Mouse (Mus musculus) midbrain, embryonic 11.5 days (tissue): ENCODE measurements around the gene Depdc1b. TPM values are rescaled to one million over a fixed set of nuclear protein-coding genes. Genes with fewer than 3 reads are reported as not detected.
A peak's percentile ranks its signal among the peaks of the same experiment; 100 is the strongest.

ENCODE experiments used
- ATAC-seq: fragments of 200-750 bp; cut with Nextera tagmentation; 2 replicates; pipeline ENCODE4 v1.8.0; 2017; ENCODE audit warnings: moderate TSS enrichment, moderate library complexity; ENCODE audit not compliant: low FRiP score
- DNase-seq: peaks from one replicate; pipeline ENCODE4 v3.0.0; 2015; ENCODE audit warnings: low spot score; ENCODE audit errors: missing footprints
- H3K27ac ChIP-seq: fragments of 300-500 bp; sonication (generic); 2 replicates; pipeline ENCODE4 v1.5.1; 2014; ENCODE audit warnings: low read depth, low read length
- H3K27me3 ChIP-seq: fragments of 300-500 bp; sonication (generic); 2 replicates; pipeline ENCODE4 v1.6.1; 2014; ENCODE audit warnings: mild to moderate bottlenecking, low read length, moderate library complexity, mixed read lengths; ENCODE audit not compliant: control insufficient read depth, insufficient read depth
- H3K36me3 ChIP-seq: fragments of 300-500 bp; sonication (generic); 2 replicates; pipeline ENCODE4 v1.6.1; 2014; ENCODE audit warnings: mild to moderate bottlenecking, low read length, moderate library complexity, mixed read lengths; ENCODE audit not compliant: control insufficient read depth, insufficient read depth
- H3K4me1 ChIP-seq: fragments of 300-500 bp; sonication (generic); 2 replicates; pipeline ENCODE4 v1.6.1; 2014; ENCODE audit warnings: low read length; ENCODE audit not compliant: control insufficient read depth, insufficient read depth
- H3K4me2 ChIP-seq: fragments of 300-500 bp; sonication (generic); 2 replicates; pipeline ENCODE4 v1.6.1; 2014; ENCODE audit warnings: mild to moderate bottlenecking, moderate library complexity
- H3K4me3 ChIP-seq: fragments of 300-500 bp; sonication (generic); 2 replicates; pipeline ENCODE4 v1.5.1; 2014; ENCODE audit warnings: low read depth, low read length
- H3K9ac ChIP-seq: fragments of 300-500 bp; sonication (generic); 2 replicates; pipeline ENCODE4 v1.6.1; 2014; ENCODE audit warnings: low read length
- H3K9me3 ChIP-seq: fragments of 300-500 bp; sonication (generic); 2 replicates; pipeline ENCODE4 v1.6.1; 2016; ENCODE audit warnings: low read length; ENCODE audit not compliant: control insufficient read depth
- WGBS: fragments of 180-500 bp; shearing (Covaris S2); extraction: QIAGEN DNeasy Blood & Tissue Kit; methylation state at CpG from one replicate; pipeline ENCODE4 v1.1.7; 2014; 5-methylcytosine and 5-hydroxymethylcytosine counted together
- polyA plus RNA-seq: library from polyadenylated mRNA; unstranded; fragments of >200 nt; fragmentation: Nextera tagmentation; extraction: Ambion mirVana; gene quantifications from 2 replicates; pipeline ENCODE4 v1.2.1, GENCODE M21; 2014

Depdc1b gene
- polyA plus RNA-seq, 1 experiment from 2014 or later = 17.3 TPM

GRCm38 (mm10) chr13:108431776-108432175, 115.6 kb downstream of the Depdc1b start:
- Histone ChIP-seq H3K9me3 (no peaks in the 10 kb centered on the region), H3K9ac (no peak overlapping the region), H3K4me3 (no peak overlapping the region), H3K36me3 (no peaks in the 10 kb centered on the region), H3K27me3 (no peaks in the 10 kb centered on the region), H3K27ac (no peak overlapping the region), H3K4me2 (no peak overlapping the region), H3K4me1 (no peaks in the 10 kb centered on the region)
- ATAC-seq = no peak
- DNase-seq = peak; percentile 51
- WGBS = 93% methylated on average over 3 of the region's 3 CpGs

- no peaks in the 10 kb centered on the region for H3K4me1 ChIP-seq
- no peak overlapping the region for H3K27ac ChIP-seq
- H3K27me3 ChIP-seq = no peaks in the 10 kb centered on the region
- ATAC-seq = no peak
- no peak for DNase-seq
- H3K4me2 ChIP-seq = no peak overlapping the region
- no peaks in the 10 kb centered on the region for H3K36me3 ChIP-seq
- no peaks in the 10 kb centered on the region for H3K9me3 ChIP-seq
- H3K4me3 ChIP-seq = no peak overlapping the region
- no peak overlapping the region for H3K9ac ChIP-seq
These were observed 119.6 kb downstream of the Depdc1b start for GRCm38 (mm10) chr13:108435687-108436086.

- H3K36me3 ChIP-seq = no peaks in the 10 kb centered on the region
These were observed 121.3 kb downstream of the Depdc1b start for GRCm38 (mm10) chr13:108437424-108437823.

GRCm38 (mm10) chr13:108439012-108439411, 122.9 kb downstream of the Depdc1b start:
- Histone ChIP-seq H3K9ac (no peak overlapping the region), H3K36me3 (no peaks in the 10 kb centered on the region), H3K4me3 (no peak overlapping the region), H3K4me1 (no peaks in the 10 kb centered on the region), H3K27ac (no peak overlapping the region), H3K27me3 (no peaks in the 10 kb centered on the region), H3K4me2 (no peak overlapping the region), H3K9me3 (no peaks in the 10 kb centered on the region)
- DNase-seq (peak; percentile 53), ATAC-seq (no peak)
- WGBS = 85% methylated on average over 1 of the region's 1 CpGs

More at GRCm38 (mm10) chr13:108437424-108437823, 121.3 kb downstream of the Depdc1b start:
- Histone ChIP-seq H3K4me2 (no peak overlapping the region), H3K9me3 (no peaks in the 10 kb centered on the region), H3K27ac (no peak overlapping the region), H3K27me3 (no peaks in the 10 kb centered on the region), H3K4me1 (no peaks in the 10 kb centered on the region), H3K9ac (no peak overlapping the region), H3K4me3 (no peak overlapping the region)
- ATAC-seq = no peak
- peak; percentile 17 for DNase-seq
- WGBS = 92% methylated on average over 2 of the region's 2 CpGs

- H3K9me3 ChIP-seq = no peaks in the 10 kb centered on the region
- ATAC-seq = no peak
- H3K4me3 ChIP-seq = no peak overlapping the region
- H3K27ac ChIP-seq = no peak overlapping the region
- no peak overlapping the region for H3K9ac ChIP-seq
- no peaks in the 10 kb centered on the region for H3K36me3 ChIP-seq
- H3K27me3 ChIP-seq = no peaks in the 10 kb centered on the region
- no peaks in the 10 kb centered on the region for H3K4me1 ChIP-seq
- no peak overlapping the region for H3K4me2 ChIP-seq
- DNase-seq = peak; percentile 45
- 83% methylated on average over 11 of the region's 11 CpGs for WGBS
These were observed 132.3 kb downstream of the Depdc1b start for GRCm38 (mm10) chr13:108448348-108448931.

- H3K4me3 ChIP-seq = no peak within 1 kb of the TSS
- H3K27me3 ChIP-seq = no peaks in the 10 kb centered on the region
- ATAC-seq = no peak
- H3K9me3 ChIP-seq = no peaks in the 10 kb centered on the region
- H3K4me2 ChIP-seq = no peak within 1 kb of the TSS
- WGBS = 53% methylated on average over 10 of the region's 10 CpGs
- H3K4me1 ChIP-seq = no peaks in the 10 kb centered on the region
- DNase-seq = peak; percentile 81
- H3K36me3 ChIP-seq = no peaks in the 10 kb centered on the region
- H3K27ac ChIP-seq = no peak within 1 kb of the TSS
- no peak within 1 kb of the TSS for H3K9ac ChIP-seq
These were observed 133.3 kb downstream of the Depdc1b start, which contains the start of gene Pde4d for GRCm38 (mm10) chr13:108449116-108450097. Pde4d (plus strand) TSS chr13:108449948.

- WGBS = 82% methylated on average over 2 of the region's 2 CpGs
- H3K27me3 ChIP-seq = no peaks in the 10 kb centered on the region
- no peak overlapping the region for H3K4me3 ChIP-seq
- no peak overlapping the region for H3K9ac ChIP-seq
- H3K36me3 ChIP-seq = no peaks in the 10 kb centered on the region
- no peak overlapping the region for H3K4me2 ChIP-seq
- no peaks in the 10 kb centered on the region for H3K9me3 ChIP-seq
- no peak for ATAC-seq
- no peak overlapping the region for H3K27ac ChIP-seq
- H3K4me1 ChIP-seq = no peaks in the 10 kb centered on the region
- no peak for DNase-seq
These were observed 135.0 kb downstream of the Depdc1b start for GRCm38 (mm10) chr13:108451122-108451521.

GRCm38 (mm10) chr13:108453064-108453919, 137.2 kb downstream of the Depdc1b start:
- Histone ChIP-seq H3K9me3 (no peaks in the 10 kb centered on the region), H3K4me1 (no peaks in the 10 kb centered on the region), H3K9ac (no peak overlapping the region), H3K27me3 (no peaks in the 10 kb centered on the region), H3K27ac (no peak overlapping the region), H3K4me3 (no peak overlapping the region), H3K36me3 (no peaks in the 10 kb centered on the region), H3K4me2 (no peak overlapping the region)
- peak; percentile 23 for DNase-seq
- 81% methylated on average over 6 of the region's 6 CpGs for WGBS
- ATAC-seq = no peak
